Mouse (Mus musculus): ENCODE measurements around the gene Snrpd3. TPM values are rescaled to one million over a fixed set of nuclear protein-coding genes. Genes with fewer than 3 reads are reported as not detected.

Gene Snrpd3
- polyA plus RNA-seq, 1 experiment, result 18.1 TPM

DNA sequence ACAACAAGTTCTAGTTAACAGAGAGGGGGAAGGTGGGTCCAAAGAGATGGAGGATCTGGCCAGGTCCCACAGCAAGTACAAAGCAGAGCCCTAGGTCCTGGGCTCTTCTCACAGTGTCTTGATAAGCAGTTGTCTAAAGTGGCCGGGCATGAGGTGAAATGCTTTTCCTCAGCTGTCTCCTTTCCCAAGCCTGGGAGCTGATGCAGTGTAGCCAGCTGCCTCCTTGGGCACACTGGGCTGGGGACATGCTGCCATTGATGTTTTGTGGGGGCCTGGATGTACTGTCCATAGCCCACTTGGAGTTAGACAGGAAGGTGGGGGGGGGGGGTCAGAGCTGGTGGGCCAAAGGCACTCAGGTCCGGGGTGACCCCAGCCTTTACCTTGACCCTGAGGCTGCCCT, 34.8 kb downstream of the Snrpd3 start:
- Histone ChIP-seq H3K4me3 (replicated peaks) (no peak overlapping the region), H3K4me1 (peaks cover 52% of the 10 kb centered on the region), H3K9me3 (no peaks in the 10 kb centered on the region), H3K36me3 (replicated peaks; ENCODE audit: low read length) (no peaks in the 10 kb centered on the region), H3K27me3 (replicated peaks) (peaks cover 62% of the 10 kb centered on the region)
- TF ChIP-seq GATA1 (IDR thresholded peaks at IDR 0.05; ENCODE audit: borderline replicate concordance, low read length) (no peak), FLI1 (IDR thresholded peaks at IDR 0.05; ENCODE audit: low read length) (no peak)

- Histone ChIP-seq H3K27me3 (replicated peaks) (peaks cover 69% of the 10 kb centered on the region), H3K4me1 (peaks cover 52% of the 10 kb centered on the region), H3K36me3 (replicated peaks; ENCODE audit: low read length) (no peaks in the 10 kb centered on the region), H3K4me3 (replicated peaks) (no peak overlapping the region), H3K9me3 (no peaks in the 10 kb centered on the region)
- TF ChIP-seq GATA1 (IDR thresholded peaks at IDR 0.05; ENCODE audit: borderline replicate concordance, low read length) (no peak), FLI1 (IDR thresholded peaks at IDR 0.05; ENCODE audit: low read length) (no peak)
Measured at GRCm38 (mm10) chr10:75552701-75553450, 35.5 kb downstream of the Snrpd3 start.

- H3K9me3 ChIP-seq, result no peaks in the 10 kb centered on the region
- TF ChIP-seq FLI1 (IDR thresholded peaks at IDR 0.05; ENCODE audit: low read length), result no peak
- TF ChIP-seq GATA1 (IDR thresholded peaks at IDR 0.05; ENCODE audit: borderline replicate concordance, low read length), result no peak
- no peaks in the 10 kb centered on the region for H3K36me3 ChIP-seq (replicated peaks; ENCODE audit: low read length)
- peaks cover 60% of the 10 kb centered on the region for H3K4me1 ChIP-seq
- H3K4me3 ChIP-seq (replicated peaks), result no peak overlapping the region
- peaks cover 76% of the 10 kb centered on the region for H3K27me3 ChIP-seq (replicated peaks)
Measured at GRCm38 (mm10) chr10:75554090-75554489, 36.7 kb downstream of the Snrpd3 start.

- Histone ChIP-seq H3K4me3 (replicated peaks) (no peak overlapping the region), H3K36me3 (replicated peaks; ENCODE audit: low read length) (no peaks in the 10 kb centered on the region), H3K9me3 (no peaks in the 10 kb centered on the region), H3K4me1 (peaks cover 75% of the 10 kb centered on the region), H3K27me3 (replicated peaks) (peaks cover 84% of the 10 kb centered on the region)
- no peak for TF ChIP-seq GATA1 (IDR thresholded peaks at IDR 0.05; ENCODE audit: borderline replicate concordance, low read length)
- TF ChIP-seq FLI1 (IDR thresholded peaks at IDR 0.05; ENCODE audit: low read length), result no peak
Measured at GRCm38 (mm10) chr10:75555557-75555956, 38.2 kb downstream of the Snrpd3 start.

GRCm38 (mm10) chr10:75556026-75556425, 38.7 kb downstream of the Snrpd3 start:
- peaks cover 86% of the 10 kb centered on the region for H3K27me3 ChIP-seq (replicated peaks)

DNA sequence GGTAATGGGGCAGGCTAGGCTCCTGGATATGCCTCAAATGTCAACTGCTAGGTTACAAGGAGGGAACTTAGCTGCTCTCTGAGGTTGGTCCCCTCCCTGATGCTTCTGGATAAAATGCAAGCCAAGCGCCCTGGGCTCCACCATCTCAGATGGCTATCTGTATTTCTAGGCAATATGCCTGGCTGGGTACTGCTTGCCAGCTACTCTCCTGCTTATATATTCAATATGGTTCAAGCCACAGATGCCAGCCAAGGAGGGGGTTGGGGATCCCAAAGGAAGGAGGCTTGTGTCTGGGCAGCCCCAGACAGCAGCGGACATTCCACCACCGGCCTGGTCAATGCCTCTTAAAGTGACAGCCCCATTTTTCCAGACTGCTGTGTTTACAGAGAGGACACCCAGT, 41.2 kb downstream of the Snrpd3 start:
- TF ChIP-seq FLI1 (IDR thresholded peaks at IDR 0.05; ENCODE audit: low read length) (no peak), GATA1 (IDR thresholded peaks at IDR 0.05; ENCODE audit: borderline replicate concordance, low read length) (no peak)
- Histone ChIP-seq H3K27me3 (replicated peaks) (peaks cover 90% of the 10 kb centered on the region), H3K36me3 (replicated peaks; ENCODE audit: low read length) (no peaks in the 10 kb centered on the region), H3K9me3 (peaks cover 14% of the 10 kb centered on the region), H3K4me3 (replicated peaks) (no peak overlapping the region), H3K4me1 (peaks cover 62% of the 10 kb centered on the region)

More at GRCm38 (mm10) chr10:75556026-75556425, 38.7 kb downstream of the Snrpd3 start:
- 0 out of 2 replicates have a peak, but pooled peaks cover 2% of the 10 kb centered on the region for H3K9me3 ChIP-seq
- peaks cover 76% of the 10 kb centered on the region for H3K4me1 ChIP-seq
- TF ChIP-seq GATA1 (IDR thresholded peaks at IDR 0.05; ENCODE audit: borderline replicate concordance, low read length) (no peak), FLI1 (IDR thresholded peaks at IDR 0.05; ENCODE audit: low read length) (no peak)
- H3K36me3 ChIP-seq (replicated peaks; ENCODE audit: low read length), result no peaks in the 10 kb centered on the region
- no peak overlapping the region for H3K4me3 ChIP-seq (replicated peaks)

- TF ChIP-seq FLI1 (IDR thresholded peaks at IDR 0.05; ENCODE audit: low read length) (no peak), GATA1 (IDR thresholded peaks at IDR 0.05; ENCODE audit: borderline replicate concordance, low read length) (no peak)
- Histone ChIP-seq H3K4me3 (replicated peaks) (peak overlapping the region; percentile 5), H3K9me3 (peaks cover 14% of the 10 kb centered on the region), H3K27me3 (replicated peaks) (peaks cover 91% of the 10 kb centered on the region), H3K4me1 (peaks cover 62% of the 10 kb centered on the region), H3K36me3 (replicated peaks; ENCODE audit: low read length) (no peaks in the 10 kb centered on the region)
Measured at GRCm38 (mm10) chr10:75559041-75559675, 41.8 kb downstream of the Snrpd3 start.

GRCm38 (mm10) chr10:75559676-75560548, 42.6 kb downstream of the Snrpd3 start, which contains the start of gene Lrrc75b:
Gene Lrrc75b (minus strand): TSS chr10:75560330.
- H3K4me3 ChIP-seq (replicated peaks), result peak within 1 kb of the TSS; percentile 87
- peaks cover 98% of the 10 kb centered on the region for H3K27me3 ChIP-seq (replicated peaks)
- peaks cover 65% of the 10 kb centered on the region for H3K4me1 ChIP-seq
- H3K9me3 ChIP-seq, result peaks cover 14% of the 10 kb centered on the region
- no peaks in the 10 kb centered on the region for H3K36me3 ChIP-seq (replicated peaks; ENCODE audit: low read length)
- TF ChIP-seq FLI1 (IDR thresholded peaks at IDR 0.05; ENCODE audit: low read length), result no peak
- no peak for TF ChIP-seq GATA1 (IDR thresholded peaks at IDR 0.05; ENCODE audit: borderline replicate concordance, low read length)

GRCm38 (mm10) chr10:75560549-75560899, 43.2 kb downstream of the Snrpd3 start:
- H3K4me1 ChIP-seq, result peaks cover 65% of the 10 kb centered on the region
- H3K4me3 ChIP-seq (replicated peaks), result peak overlapping the region; percentile 87
- TF ChIP-seq FLI1 (IDR thresholded peaks at IDR 0.05; ENCODE audit: low read length), result no peak
- TF ChIP-seq GATA1 (IDR thresholded peaks at IDR 0.05; ENCODE audit: borderline replicate concordance, low read length), result no peak
- peaks cover 14% of the 10 kb centered on the region for H3K9me3 ChIP-seq
- peaks cover 98% of the 10 kb centered on the region for H3K27me3 ChIP-seq (replicated peaks)
- no peaks in the 10 kb centered on the region for H3K36me3 ChIP-seq (replicated peaks; ENCODE audit: low read length)
